In genomic region chr17:69143017-69143416, GRCm38 (mm10) we compare ENCODE assay signal across 20 mouse cellular contexts.
"Had no signal": no experiment of that assay in that cellular context is flagged by ENCODE, and none has a peak within 500 bp of the region (broad histone marks: within the 10 kb centered on the region; RNA-seq: fewer than 3 reads in every experiment).

No protein-coding gene starts in this region.

- H3K4me2 ChIP-seq: lung, embryonic 15.5 days; midbrain, embryonic 12.5 days; neural tube, embryonic 13.5 days; neural tube, embryonic 15.5 days; stomach, embryonic 15.5 days had no signal

- H3K27ac ChIP-seq: liver, embryonic 14.5 days; lung, embryonic 15.5 days; macrophage; midbrain, embryonic 10.5 days; midbrain, embryonic 12.5 days; neural tube, embryonic 13.5 days; neural tube, embryonic 15.5 days; stomach, embryonic 15.5 days; stomach, postnatal 0 days had no signal

- H3K4me3 ChIP-seq: lung, embryonic 15.5 days; midbrain, embryonic 10.5 days; midbrain, embryonic 12.5 days; myocyte; neural tube, embryonic 13.5 days; neural tube, embryonic 15.5 days; stomach, embryonic 15.5 days had no signal

- H3K9ac ChIP-seq: liver, embryonic 14.5 days; lung, embryonic 15.5 days; midbrain, embryonic 12.5 days; neural tube, embryonic 13.5 days; neural tube, embryonic 15.5 days; stomach, embryonic 15.5 days had no signal

- H3K36me3 ChIP-seq: lung, embryonic 15.5 days; midbrain, embryonic 10.5 days; midbrain, embryonic 12.5 days; neural tube, embryonic 13.5 days; neural tube, embryonic 15.5 days; stomach, embryonic 15.5 days had no signal

- DNase-seq: lung, adult 2 months; lung, postnatal 14 days; lung, postnatal 36 days; midbrain, embryonic 14.5 days; retina, postnatal 1 day; right cerebral cortex, adult 18-20 months; thymus, adult 2 months; thymus, postnatal 36 days had no signal

- H3K27me3 ChIP-seq: lung, embryonic 15.5 days; midbrain, embryonic 12.5 days; neural tube, embryonic 13.5 days; neural tube, embryonic 15.5 days; stomach, embryonic 15.5 days had no signal

- H3K9me3 ChIP-seq: lung, embryonic 15.5 days; midbrain, embryonic 10.5 days; midbrain, embryonic 12.5 days; neural tube, embryonic 13.5 days; neural tube, embryonic 15.5 days; stomach, embryonic 15.5 days had no signal

- H3K4me1 ChIP-seq: lung, embryonic 15.5 days; midbrain, embryonic 10.5 days; midbrain, embryonic 12.5 days; neural tube, embryonic 13.5 days; neural tube, embryonic 15.5 days; stomach, embryonic 15.5 days had no signal

- ATAC-seq: lung, postnatal 0 days; midbrain, embryonic 16.5 days had no signal
